Comparison of ENCODE assay signal across 17 mouse cellular contexts in the genomic region with DNA sequence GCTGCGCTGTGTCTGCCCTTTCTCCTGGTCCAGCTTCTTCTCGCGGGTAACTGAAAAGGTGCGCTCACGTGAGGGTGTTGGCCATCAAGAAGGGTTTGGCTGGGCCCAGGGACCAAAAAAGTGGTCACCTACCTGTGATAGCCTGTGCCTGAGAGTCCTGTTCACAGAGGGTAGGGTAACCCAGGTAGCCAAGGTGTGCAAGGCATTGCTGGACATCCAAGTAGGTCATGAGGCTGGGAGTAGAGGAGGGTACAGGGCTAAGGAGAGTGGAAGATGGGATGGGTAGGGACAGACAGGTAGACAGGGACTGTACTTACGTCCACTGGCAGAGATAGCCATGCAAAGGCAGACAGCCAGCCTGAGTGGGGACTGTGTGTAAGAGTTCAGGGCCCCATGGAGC.
"Had no signal": no experiment of that assay in that cellular context is flagged by ENCODE, and none has a peak within 500 bp of the region (broad histone marks: within the 10 kb centered on the region; RNA-seq: fewer than 3 reads in every experiment).

No protein-coding gene starts in this region.

- H3K9ac ChIP-seq: liver, embryonic 14.5 days; lung, embryonic 15.5 days; midbrain, embryonic 12.5 days; midbrain, embryonic 15.5 days; neural tube, embryonic 12.5 days; neural tube, embryonic 15.5 days had no signal

- ATAC-seq: midbrain, embryonic 15.5 days had no signal

- H3K9me3 ChIP-seq: lung, embryonic 15.5 days; midbrain, embryonic 12.5 days; midbrain, embryonic 15.5 days; neural tube, embryonic 12.5 days; neural tube, embryonic 15.5 days had no signal

- H3K27me3 ChIP-seq: lung, embryonic 15.5 days; midbrain, embryonic 12.5 days; midbrain, embryonic 15.5 days; neural tube, embryonic 12.5 days; neural tube, embryonic 15.5 days had no signal

- H3K27ac ChIP-seq: liver, embryonic 14.5 days; lung, embryonic 15.5 days; midbrain, embryonic 12.5 days; midbrain, embryonic 15.5 days; neural tube, embryonic 12.5 days; neural tube, embryonic 15.5 days had no signal

- H3K4me2 ChIP-seq: lung, embryonic 15.5 days; midbrain, embryonic 12.5 days; midbrain, embryonic 15.5 days; neural tube, embryonic 12.5 days; neural tube, embryonic 15.5 days had no signal

- DNase-seq: kidney, postnatal 25 days; layer of hippocampus, adult 9-11 months; lung, adult 18-20 months; lung, postnatal 10 days; lung, postnatal 36 days; right cerebral cortex, adult 18-20 months; right cerebral cortex, postnatal 14 days; right cerebral cortex, postnatal 4 days; thymus, adult 18-20 months; thymus, postnatal 36 days had no signal

- H3K4me3 ChIP-seq: layer of hippocampus, adult 2 months; lung, embryonic 15.5 days; midbrain, embryonic 12.5 days; midbrain, embryonic 15.5 days; neural tube, embryonic 12.5 days; neural tube, embryonic 15.5 days had no signal
